Comparison of ENCODE assay signal across 8 mouse cellular contexts in the genomic region with DNA sequence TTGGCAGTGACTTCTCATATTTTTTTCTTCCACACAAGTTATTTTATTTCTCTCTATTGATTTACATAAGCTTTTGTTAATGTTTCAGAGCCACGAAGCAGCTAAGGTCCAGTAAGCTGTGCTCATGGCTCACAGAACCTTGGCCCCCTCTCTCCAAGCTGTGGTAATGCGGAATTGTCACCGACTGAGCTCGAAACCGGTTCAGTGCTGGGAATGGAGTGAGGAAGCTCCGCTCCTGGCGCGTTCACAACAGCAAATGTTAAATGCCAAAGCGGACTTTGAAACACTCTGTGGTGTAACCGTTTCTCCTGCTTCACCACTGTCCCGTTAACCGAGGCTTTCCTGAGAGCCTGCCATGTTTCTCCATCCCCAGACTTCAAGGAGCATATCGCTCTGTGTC. TPM values are rescaled to one million over a fixed set of nuclear protein-coding genes. Genes with fewer than 3 reads are reported as not detected.
DNase-seq lines count a peak whose midpoint lies in the region; ATAC-seq and TF ChIP-seq lines count a peak whose summit lies in the region.

No protein-coding gene starts in this region.

- peak overlapping the region; percentile 21; the same call in 1 of the 2 replicates for H3K9ac ChIP-seq in heart, adult 2 months (ENCODE audit: low read depth, low read length)

- no peaks in the 10 kb centered on the region for H3K36me3 ChIP-seq in heart, adult 2 months (ENCODE audit: control insufficient read depth, insufficient read depth, low read length)

- H3K27ac ChIP-seq in heart, adult 2 months = peak overlapping the region; percentile 10; the same call in 1 of the 2 replicates

- no peaks in the 10 kb centered on the region for H3K79me2 ChIP-seq in heart, adult 2 months (replicated peaks; ENCODE audit: control insufficient read depth, insufficient read depth, low read length)

- no peak for ATAC-seq in monocyte, adult 5-6 weeks (replicated peaks; ENCODE audit: insufficient number of reproducible peaks, low FRiP score, low TSS enrichment, poor library complexity, severe bottlenecking)

- H3K27me3 ChIP-seq in heart, adult 2 months (ENCODE audit: control insufficient read depth, insufficient read depth, low read length) = no peaks in the 10 kb centered on the region

- WGBS in heart, adult 2 months = 44% methylated on average over 13 of the region's 13 CpGs

- peaks cover 2% of the 10 kb centered on the region for H3K4me1 ChIP-seq in heart, adult 2 months (ENCODE audit: control insufficient read depth, insufficient read depth, low read length)

- H3K4me3 ChIP-seq in heart, adult 2 months = peak overlapping the region; percentile 11; the same call in 1 of the 2 replicates

- DNase-seq in heart, adult 2 months = no peak
- DNase-seq in heart, postnatal 25 days (ENCODE audit: low spot score) = no peak
- peak; percentile 40 for DNase-seq in R1 (ENCODE audit: low read depth, low spot score)
- DNase-seq in gastrocnemius, postnatal 36 days = peak; percentile 12 to 29
- DNase-seq in kidney, postnatal 25 days = peak; percentile 13 to 46
- no peak for DNase-seq in left cerebral cortex, adult 11 months (ENCODE audit: low spot score)
- no peak for DNase-seq in spleen, adult 18-20 months

- TF ChIP-seq POLR2A in heart, adult 2 months (IDR thresholded peaks at IDR 0.05; ENCODE audit: insufficient read depth, low read depth, low read length) = no peak

- TF ChIP-seq CTCF in heart, adult 2 months (IDR thresholded peaks at IDR 0.05) = peak; percentile 30

- intact Hi-C loops in heart, adult 2 months (cut with DNase I) = no loop called here
- intact Hi-C loops in heart, postnatal 25 days (cut with DNase I) = no loop called here
- intact Hi-C loops in gastrocnemius, postnatal 36 days (cut with DNase I) = no loop called here

- no peak for TF ChIP-seq EP300 in heart, adult 2 months (IDR thresholded peaks at IDR 0.05; ENCODE audit: insufficient read depth, low read depth, low read length)

RNA-seq across cellular contexts. Expression of a gene that starts 39.4 kb away (rescaled TPM):
- total RNA-seq in heart, adult 2 months (2021) = 100 to 1,000 TPM; 140 to 163 TPM
- 70.9 and 117 TPM in 2 replicates for polyA plus RNA-seq in heart, adult 2 months (2012; rRNA removed)
- 100 to 1,000 TPM; 150 to 157 TPM for total RNA-seq in heart, postnatal 25 days (2021)
- 100 to 1,000 TPM; 147 to 163 TPM for total RNA-seq in gastrocnemius, postnatal 36 days (2021)
- 235 to 325 TPM (median 287 TPM) in 3 replicates for total RNA-seq in monocyte, adult 5-6 weeks (2017)

RNA-seq across cellular contexts. Expression of a gene that starts 41.8 kb away (rescaled TPM):
- total RNA-seq in heart, adult 2 months (2021) = 10 to 100 TPM in 1 of 2 experiments, 1 to 10 TPM in 1; 8.0 to 11.8 TPM
- polyA plus RNA-seq in heart, adult 2 months (2012; rRNA removed) = 2.5 and 4.4 TPM in 2 replicates
- 1 to 10 TPM; 8.3 to 9.3 TPM for total RNA-seq in heart, postnatal 25 days (2021)
- 1 to 10 TPM; 9.0 to 9.1 TPM for total RNA-seq in gastrocnemius, postnatal 36 days (2021)
- total RNA-seq in monocyte, adult 5-6 weeks (2017) = 28.2 to 34.0 TPM (median 32.2 TPM) in 3 replicates

RNA-seq across cellular contexts. Expression of a gene that starts 45.2 kb away (rescaled TPM):
- 10 to 100 TPM in 1 of 2 experiments, 1 to 10 TPM in 1; 9.8 to 11.4 TPM for total RNA-seq in heart, adult 2 months (2021)
- 4.0 and 8.5 TPM in 2 replicates for polyA plus RNA-seq in heart, adult 2 months (2012; rRNA removed)
- total RNA-seq in heart, postnatal 25 days (2021) = 1 to 10 TPM; 9.1 to 9.5 TPM
- total RNA-seq in gastrocnemius, postnatal 36 days (2021) = 1 to 10 TPM; 9.0 to 9.8 TPM
- total RNA-seq in monocyte, adult 5-6 weeks (2017) = 3.5 to 7.1 TPM (median 5.1 TPM) in 3 replicates

Comparison
In these comparisons a context has a peak if more than half of its experiments do, and no peak if none do; other contexts are left out.
1. DNase-seq: peak in R1 (single experiment), gastrocnemius, postnatal 36 days (2 of 2) and kidney, postnatal 25 days (2 of 2); none in heart, adult 2 months (0 of 2), heart, postnatal 25 days (single experiment), left cerebral cortex, adult 11 months (single experiment) and spleen, adult 18-20 months (0 of 2).